Mouse (Mus musculus) ZHBTc4 (cell line): Measurements from ENCODE around the gene Kalrn.

Experiments used
- DNase-seq: peaks from one replicate; pipeline ENCODE4 v3.0.0-alpha.2; 2011; ENCODE audit warnings: low read depth, low spot score

Gene Kalrn

GRCm38 (mm10) chr16:34199543-34199942 lies 373.8 kb downstream of the Kalrn start:
- no peak for DNase-seq

GRCm38 (mm10) chr16:34192959-34193842 lies 380.1 kb downstream of the Kalrn start:
- peak; percentile 71 for DNase-seq

DNA sequence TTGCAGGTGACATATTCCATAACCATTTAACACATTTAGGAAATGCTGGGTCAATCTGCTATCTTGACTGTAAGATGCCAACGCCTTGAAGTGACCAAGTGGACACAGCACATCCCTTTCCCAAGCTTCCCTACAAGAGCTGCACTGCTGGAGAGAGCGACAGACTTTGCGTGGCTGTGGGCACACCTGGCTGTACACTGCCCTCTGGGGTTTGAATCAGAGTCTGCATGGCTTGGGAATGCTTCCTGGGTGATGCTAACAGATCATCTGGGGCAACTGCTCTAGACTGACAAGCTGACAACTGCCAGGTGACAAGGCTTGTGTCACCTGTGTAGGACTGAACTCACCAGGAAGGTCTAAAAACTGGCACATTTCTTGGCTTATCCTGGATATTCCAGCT lies 388.6 kb downstream of the Kalrn start:
- peak; percentile 48 for DNase-seq

- DNase-seq: no peak
Measured at GRCm38 (mm10) chr16:34183186-34183585, 390.1 kb downstream of the Kalrn start.

GRCm38 (mm10) chr16:34175625-34176024 lies 397.7 kb downstream of the Kalrn start:
- DNase-seq: peak; percentile 94

- no peak for DNase-seq
Measured at GRCm38 (mm10) chr16:34172572-34173181, 400.7 kb downstream of the Kalrn start.

DNA sequence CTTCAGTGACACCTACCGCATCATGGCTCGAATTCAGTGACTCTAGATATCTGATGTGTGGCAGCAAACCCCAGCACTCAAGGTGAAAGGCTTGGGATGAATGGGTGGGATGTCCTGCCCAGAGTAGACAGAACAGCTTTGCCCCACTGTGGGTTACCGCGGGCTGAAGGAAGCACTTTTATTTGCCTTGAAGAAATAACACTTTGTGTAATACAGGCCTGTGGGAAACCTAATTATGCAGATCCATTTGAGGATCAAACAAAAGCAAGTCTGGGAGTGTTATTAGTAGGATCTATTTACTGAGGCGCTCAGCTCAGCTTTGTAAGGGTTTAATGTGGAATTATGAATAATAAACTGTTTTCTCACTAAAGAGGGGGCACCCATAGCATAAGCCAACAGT lies 406.3 kb downstream of the Kalrn start:
- no peak for DNase-seq

DNA sequence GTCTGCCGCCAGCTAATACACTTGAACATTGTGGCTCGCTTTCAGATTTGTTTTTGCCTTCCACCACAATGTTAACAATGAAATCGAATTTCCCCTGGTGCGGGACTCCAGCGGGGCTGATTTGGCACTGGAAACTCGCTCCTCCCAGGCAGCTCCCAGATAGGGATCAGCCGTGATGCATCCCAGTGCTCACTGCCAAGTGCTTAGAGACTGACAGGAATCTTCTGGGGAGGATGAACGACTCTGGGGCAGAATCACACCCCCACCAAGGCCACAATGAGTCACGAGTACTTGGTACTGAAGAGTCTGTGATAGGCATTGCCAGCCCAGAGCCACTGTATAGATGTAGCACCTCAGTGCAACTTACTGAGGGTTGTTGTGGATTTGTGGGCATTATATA lies 410.2 kb downstream of the Kalrn start:
- DNase-seq: no peak

DNA sequence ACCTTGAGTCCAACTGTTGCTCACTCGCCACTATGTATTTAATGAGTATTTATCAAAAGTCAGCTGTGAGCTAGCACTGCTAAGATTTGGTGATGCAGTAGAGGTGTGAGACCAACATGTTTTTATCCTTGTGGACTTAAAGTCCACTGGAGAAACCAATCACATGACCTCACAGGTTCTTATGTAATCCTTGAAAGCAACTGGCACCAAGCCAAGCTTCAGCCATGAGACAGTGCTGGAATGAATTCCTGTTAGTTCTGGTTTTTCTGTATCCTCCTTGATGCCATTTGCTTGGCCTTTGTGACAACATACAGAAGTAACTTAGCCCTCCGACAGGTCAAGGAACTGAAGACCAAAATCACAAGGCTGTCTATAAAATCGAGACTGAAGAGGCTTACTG lies 413.8 kb downstream of the Kalrn start:
- peak; percentile 25 for DNase-seq

DNA sequence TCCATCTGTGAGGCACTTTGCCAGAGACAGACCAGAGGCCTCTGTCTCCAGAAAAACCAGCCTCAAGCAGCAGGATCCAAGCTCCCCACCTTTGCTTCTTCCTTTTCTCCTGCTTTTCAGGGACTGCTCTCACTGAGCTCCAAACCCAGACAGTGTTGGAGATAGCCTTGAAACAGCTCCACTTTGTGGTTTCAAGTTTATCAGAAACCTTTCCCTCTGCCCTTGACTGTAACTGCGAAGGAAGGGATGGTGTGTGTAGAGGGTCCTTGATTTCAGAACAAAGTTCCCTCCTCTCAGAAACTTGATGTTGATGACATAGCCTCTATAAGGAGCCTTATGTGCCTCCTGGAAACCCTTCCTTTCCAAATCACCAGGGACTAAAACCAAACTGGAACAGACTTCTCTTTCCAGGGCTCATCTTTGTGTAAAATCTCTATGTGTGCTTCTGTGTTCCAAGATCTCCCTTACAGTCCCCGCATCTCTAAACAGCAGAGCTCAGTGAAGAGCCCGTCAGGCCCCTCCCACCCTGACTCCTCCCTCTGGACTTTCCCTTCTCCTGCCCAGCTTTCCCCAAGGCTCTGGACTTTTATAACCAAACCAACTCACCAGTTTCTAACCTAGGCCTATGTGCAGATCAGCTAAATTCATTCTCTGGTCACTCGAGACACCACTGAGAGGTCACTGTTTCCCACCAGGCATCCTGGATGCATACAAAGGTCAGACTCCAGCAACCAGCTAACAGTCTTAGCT lies 415.8 kb downstream of the Kalrn start:
- peak; percentile 36 for DNase-seq

GRCm38 (mm10) chr16:34155696-34156095 lies 417.6 kb downstream of the Kalrn start:
- DNase-seq: no peak

GRCm38 (mm10) chr16:34154903-34155302 lies 418.4 kb downstream of the Kalrn start:
- peak; percentile 73 for DNase-seq

GRCm38 (mm10) chr16:34151528-34152071 lies 421.7 kb downstream of the Kalrn start:
- no peak for DNase-seq

- DNase-seq: no peak
Measured at GRCm38 (mm10) chr16:34141670-34142069, 431.7 kb downstream of the Kalrn start.

GRCm38 (mm10) chr16:34135074-34135473 lies 438.3 kb downstream of the Kalrn start:
- DNase-seq: no peak

DNA sequence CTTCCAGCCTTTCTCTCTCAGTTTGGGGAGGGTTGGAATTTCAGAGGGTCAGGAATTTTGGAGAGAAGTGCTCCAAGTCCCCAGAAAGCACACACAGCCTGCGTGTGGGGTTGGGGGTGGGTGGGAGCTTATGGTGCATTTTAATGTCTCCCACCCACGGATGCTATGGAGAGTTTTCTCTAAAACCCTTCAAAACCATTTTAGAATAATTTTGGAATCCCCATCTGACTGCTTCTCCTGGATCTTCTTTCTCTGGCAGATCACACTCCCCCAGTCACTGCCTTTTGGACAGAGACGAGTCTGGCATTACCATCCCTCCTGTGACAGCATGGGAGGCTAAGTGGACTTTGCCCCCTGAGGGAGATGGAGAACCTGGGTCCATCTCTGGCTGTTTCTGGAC lies 438.7 kb downstream of the Kalrn start:
- DNase-seq: no peak

- DNase-seq: peak; percentile 75
Measured at GRCm38 (mm10) chr16:34125595-34125994, 447.7 kb downstream of the Kalrn start.

GRCm38 (mm10) chr16:34122486-34122885 lies 450.8 kb downstream of the Kalrn start:
- DNase-seq: no peak

GRCm38 (mm10) chr16:34121288-34121687 lies 452.0 kb downstream of the Kalrn start:
- no peak for DNase-seq

- DNase-seq: no peak
Measured at GRCm38 (mm10) chr16:34120801-34121201, 452.5 kb downstream of the Kalrn start.

DNA sequence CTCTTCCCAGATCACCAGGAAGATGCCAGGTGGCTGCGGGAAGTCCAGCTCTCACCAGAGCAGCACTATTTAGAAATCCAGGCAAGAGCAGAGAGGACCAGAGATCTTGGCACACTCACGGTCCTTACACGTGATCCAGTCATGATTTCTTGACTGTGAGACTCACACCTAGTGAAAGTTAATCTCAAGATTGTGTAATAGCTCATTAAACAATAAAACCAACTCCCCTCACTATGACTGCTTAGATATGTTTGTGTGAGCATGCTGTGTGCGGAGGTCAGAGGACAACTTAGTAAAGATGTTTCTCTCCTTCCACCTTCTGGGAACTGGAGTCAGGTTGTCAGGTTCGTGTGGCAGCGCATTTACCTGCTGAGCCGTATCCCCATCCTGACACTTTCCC lies 453.5 kb downstream of the Kalrn start:
- DNase-seq: no peak

GRCm38 (mm10) chr16:34119370-34119769 lies 454.0 kb downstream of the Kalrn start:
- DNase-seq: peak; percentile 65
